8 mouse cellular contexts compared by ENCODE assay signal in genomic region chr9:58487851-58488801, GRCm38 (mm10). TPM values are rescaled to one million over a fixed set of nuclear protein-coding genes. Genes with fewer than 3 reads are reported as not detected.
DNase-seq lines count a peak whose midpoint lies in the region; ATAC-seq and TF ChIP-seq lines count a peak whose summit lies in the region.

Gene Insyn1, plus strand, starts transcription at chr9:58488603.

- H3K27me3 ChIP-seq in forebrain, embryonic 10.5 days (ENCODE audit: poor library complexity, severe bottlenecking), result peaks cover 92% of the 10 kb centered on the region
- H3K27me3 ChIP-seq in heart, embryonic 15.5 days, result peaks cover 69% of the 10 kb centered on the region

- H3K4me1 ChIP-seq in ES-E14 (ENCODE audit: control insufficient read depth in 2 of 2, insufficient read depth in 2 of 2, low read length in 2 of 2, poor library complexity in 1 of 2), result peaks cover 0 to 12% of the 10 kb centered on the region in 2 experiments; a peak in 2 of 4 replicates
- peaks cover 37% of the 10 kb centered on the region for H3K4me1 ChIP-seq in forebrain, embryonic 10.5 days
- H3K4me1 ChIP-seq in heart, embryonic 15.5 days (replicated peaks), result peaks cover 21% of the 10 kb centered on the region

- no peaks in the 10 kb centered on the region for H3K9me3 ChIP-seq in ES-E14 (ENCODE audit: control insufficient read depth, insufficient read depth, low read depth, low read length)
- no peaks in the 10 kb centered on the region for H3K9me3 ChIP-seq in forebrain, embryonic 10.5 days
- H3K9me3 ChIP-seq in heart, embryonic 15.5 days (replicated peaks), result no peaks in the 10 kb centered on the region

- peak within 1 kb of the TSS; percentile 75 to 82 for H3K4me3 ChIP-seq in ES-E14 (ENCODE audit: insufficient read depth in 1 of 2, low read depth in 1 of 2, low read length in 2 of 2, poor library complexity in 1 of 2, severe bottlenecking in 1 of 2)
- H3K4me3 ChIP-seq in forebrain, embryonic 10.5 days, result peak within 1 kb of the TSS; percentile 76
- peak within 1 kb of the TSS; percentile 78 for H3K4me3 ChIP-seq in heart, embryonic 15.5 days

- no peaks in the 10 kb centered on the region; the same call in 1 of the 2 replicates for H3K36me3 ChIP-seq in ES-E14 (ENCODE audit: control insufficient read depth, insufficient read depth, low read length, poor library complexity, severe bottlenecking)
- no peaks in the 10 kb centered on the region for H3K36me3 ChIP-seq in forebrain, embryonic 10.5 days (replicated peaks)
- no peaks in the 10 kb centered on the region for H3K36me3 ChIP-seq in heart, embryonic 15.5 days

- H3K9ac ChIP-seq in ES-E14 (ENCODE audit: insufficient read depth, low read depth, low read length, poor library complexity, severe bottlenecking), result peak within 1 kb of the TSS; percentile 78
- H3K9ac ChIP-seq in heart, embryonic 15.5 days, result peak within 1 kb of the TSS; percentile 79

- peak; percentile 73 for ATAC-seq in heart, embryonic 15.5 days (replicated peaks; ENCODE audit: insufficient number of reproducible peaks, insufficient read depth, low FRiP score, low read depth)
- ATAC-seq in megakaryocyte-erythroid progenitor cell, adult 5-6 weeks (replicated peaks; ENCODE audit: low FRiP score, low TSS enrichment, poor library complexity, severe bottlenecking), result no peak

- in situ Hi-C loops in ES-E14 (cut with MboI; ENCODE audit: low sequenced_read_pairs in 2 of 2, unreplicated experiment in 2 of 2), result no loop called here

- no peak within 1 kb of the TSS; the same call in 1 of the 2 replicates for H3K27ac ChIP-seq in ES-E14 (ENCODE audit: insufficient read depth, low read depth, low read length, poor library complexity, severe bottlenecking)
- H3K27ac ChIP-seq in forebrain, embryonic 10.5 days, result peak within 1 kb of the TSS; percentile 88
- H3K27ac ChIP-seq in heart, embryonic 15.5 days, result peak within 1 kb of the TSS; percentile 74

- WGBS in forebrain, embryonic 10.5 days, result under 1% methylated on average over 89 of the region's 104 CpGs
- under 1% methylated on average over 80 of the region's 104 CpGs for WGBS in heart, embryonic 15.5 days

- H3K4me2 ChIP-seq in heart, embryonic 15.5 days, result peak within 1 kb of the TSS; percentile 99

- no peak for DNase-seq in ES-E14 (ENCODE audit: low read depth, low spot score)
- DNase-seq in brain, adult 2 months (ENCODE audit: low read depth, low spot score), result peak; percentile 80
- DNase-seq in forebrain, embryonic 10.5 days (ENCODE audit: extremely low spot score, low spot score), result peak; percentile 69
- DNase-seq in kidney, postnatal 25 days, result peak; percentile 43 to 67
- peak; percentile 12 to 37 for DNase-seq in lung, adult 18-20 months
- peak; percentile 44 for DNase-seq in ovary, postnatal 14 days (ENCODE audit: low spot score)

TF ChIP-seq in ES-E14, 5 proteins besides CTCF, POLR2A, EP300 and RAD21:
- TF ChIP-seq ZC3H11A (IDR thresholded peaks at IDR 0.05; ENCODE audit: borderline replicate concordance, low read depth, low read length) (no peak), CHD2 (IDR thresholded peaks at IDR 0.05; ENCODE audit: low read depth, low read length) (no peak), HCFC1 (IDR thresholded peaks at IDR 0.05; ENCODE audit: borderline replicate concordance, insufficient read depth, low read length) (no peak), ZNF384 (IDR thresholded peaks at IDR 0.05; ENCODE audit: low read depth, low read length) (no peak)

RNA-seq across cellular contexts. Expression of gene Insyn1, which starts in this region (rescaled TPM):
- 4.8 and 5.4 TPM in 2 replicates for total RNA-seq in ES-E14 (2012; rRNA removed)
- polyA plus RNA-seq in forebrain, embryonic 10.5 days (2016; fragmentation: Nextera tagmentation; extraction: Ambion mirVana), result 0.66 TPM in 2 replicates
- 0.71 and 1.4 TPM in 2 replicates for polyA plus RNA-seq in heart, embryonic 15.5 days (2015; fragmentation: Nextera tagmentation; extraction: Ambion mirVana)
- total RNA-seq in megakaryocyte-erythroid progenitor cell, adult 5-6 weeks (2014; fragmentation: Nextera tagmentation), result not detected in 2 replicates
- not detected in 2 replicates for total RNA-seq in megakaryocyte-erythroid progenitor cell, adult 5-6 weeks (2017)

Comparison
In these comparisons a context has a peak if more than half of its experiments do, and no peak if none do; other contexts are left out.
1. Peak in DNase-seq, H3K4me3 ChIP-seq and H3K27ac ChIP-seq in forebrain, embryonic 10.5 days; RNA of the gene not detected or under 1 TPM.